Mouse (Mus musculus): ENCODE results near the gene Npas2.

DNA sequence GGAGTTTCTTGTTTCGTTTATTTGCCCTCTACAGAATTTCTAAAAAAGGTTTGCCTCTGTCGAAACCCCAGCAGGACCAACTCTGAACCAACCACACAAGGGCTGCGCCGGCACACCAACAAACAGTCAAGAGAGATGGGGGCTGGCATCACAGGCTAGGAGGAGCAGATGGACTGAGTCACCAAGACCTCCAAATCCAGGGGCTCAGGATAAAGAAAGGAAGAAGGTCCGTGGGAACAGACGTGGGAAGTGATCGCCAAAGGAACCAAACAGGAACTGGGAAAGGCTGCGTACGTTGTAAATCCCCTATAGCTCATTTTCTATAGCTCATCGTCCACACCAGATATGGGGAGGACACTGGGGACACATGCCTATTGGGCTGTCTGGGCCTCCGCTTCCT lies 13.7 kb upstream of the Npas2 start:
- no peak for TF ChIP-seq ZKSCAN1 (IDR thresholded peaks at IDR 0.05; ENCODE audit: low read depth, low read length)
- TF ChIP-seq CTCF (IDR thresholded peaks at IDR 0.05 in 2 of 3, conservative IDR thresholded peaks at IDR 0.05 in 1 of 3; ENCODE audit: control insufficient read depth in 1 of 3, insufficient read depth in 1 of 3, low read depth in 2 of 3, low read length in 3 of 3, poor library complexity in 1 of 3, severe bottlenecking in 1 of 3): no peak
- no peak for TF ChIP-seq POLR2A (IDR thresholded peaks at IDR 0.05; ENCODE audit: control insufficient read depth in 1 of 2, insufficient read depth in 1 of 2, low read depth in 1 of 2, low read length in 2 of 2, poor library complexity in 1 of 2)
- no peak for TF ChIP-seq ELF1 (IDR thresholded peaks at IDR 0.05; ENCODE audit: low read depth, low read length)
- TF ChIP-seq NRF1 (IDR thresholded peaks at IDR 0.05; ENCODE audit: insufficient read depth, low read depth, low read length, poor library complexity, severe bottlenecking): no peak
- no peak for TF ChIP-seq TCF12 (IDR thresholded peaks at IDR 0.05; ENCODE audit: low read depth, low read length)
- no peak for TF ChIP-seq USF1 (IDR thresholded peaks at IDR 0.05; ENCODE audit: low read depth, low read length)
- TF ChIP-seq NELFE (IDR thresholded peaks at IDR 0.05; ENCODE audit: low read depth, low read length): no peak

All from MEL (cell line).